Mouse (Mus musculus) liver, postnatal 0 days (tissue): Measurements from ENCODE around the gene Frmd3.

ENCODE experiments used
- CTCF ChIP-seq: sonication (generic); IDR thresholded peaks from 2 replicates; pipeline ENCODE4 v1.5.1; 2016; ENCODE audit warnings: antibody characterized with exemption, low read depth
- EP300 ChIP-seq: IDR thresholded peaks from 2 replicates; pipeline ENCODE4 v1.6.1; 2016; ENCODE audit warnings: antibody characterized with exemption, low read depth, mild to moderate bottlenecking

- TF ChIP-seq CTCF (no peak), EP300 (no peak)
These were observed 965 bp upstream of the Frmd3 start for GRCm38 (mm10) chr4:74012277-74012676.
